Mouse (Mus musculus) layer of hippocampus, postnatal 36 days (tissue): ENCODE data around the gene Pfkl. TPM values are rescaled to one million over a fixed set of nuclear protein-coding genes. Genes with fewer than 3 reads are reported as not detected.
"Not testable (repeated sequence)": the region's sequence is repeated elsewhere in the genome, so short reads cannot be mapped to it uniquely, and the experiment has no call there.

ENCODE experiments used
- DNase-seq, 2 experiments: peaks; one replicate each; pipeline ENCODE4 v3.0.0; 2022
- total RNA-seq, 2 experiments: library from RNA; stranded (reverse); gene quantifications; 2 replicates each; pipeline ENCODE4 v1.2.3; 2021

Pfkl gene
- total RNA-seq, 2 experiments from 2014 or later: 201 to 209 TPM

DNA sequence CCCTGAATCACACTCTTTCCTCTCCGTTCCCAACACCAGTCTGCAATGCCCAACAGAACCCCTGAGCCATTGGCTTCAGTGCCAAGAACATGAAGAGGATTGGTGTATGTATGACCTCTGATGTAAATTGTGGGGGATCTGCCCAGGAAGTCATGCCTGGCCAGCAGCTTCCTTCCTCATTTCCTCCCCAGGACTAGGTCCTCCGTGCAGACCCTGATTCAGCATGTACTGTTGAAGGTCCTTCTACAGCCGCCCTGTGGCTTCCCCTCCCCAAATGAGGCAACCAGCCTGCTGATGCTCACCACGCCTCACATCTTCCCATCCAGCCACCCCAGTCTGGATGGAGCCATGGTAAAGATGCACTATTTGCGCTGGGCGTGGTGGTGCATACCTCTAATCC lies 39.4 kb downstream of the Pfkl start, which contains the start of gene Trpm2:
TSS of gene Trpm2 (minus strand) at position 83 of the 400 bp plus-strand sequence.
- no peak for DNase-seq

DNA sequence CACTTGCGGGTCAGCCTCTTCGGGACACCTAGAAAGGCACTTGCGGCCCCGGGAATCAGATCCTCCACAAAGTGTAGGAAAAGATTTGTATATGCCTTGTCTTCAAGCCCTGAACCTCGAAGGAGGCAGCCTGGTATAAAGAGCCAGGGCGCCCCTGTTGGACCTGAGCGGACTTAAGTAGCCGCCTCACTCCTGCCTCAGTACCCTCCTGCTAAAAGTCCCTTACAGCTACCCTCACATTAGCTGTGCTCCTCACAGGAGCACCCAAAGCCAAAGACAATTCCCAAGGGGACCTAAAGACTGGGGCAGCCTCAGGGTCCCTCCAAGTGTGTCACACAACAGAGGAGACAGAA lies 39.9 kb downstream of the Pfkl start:
- DNase-seq: no peak

DNA sequence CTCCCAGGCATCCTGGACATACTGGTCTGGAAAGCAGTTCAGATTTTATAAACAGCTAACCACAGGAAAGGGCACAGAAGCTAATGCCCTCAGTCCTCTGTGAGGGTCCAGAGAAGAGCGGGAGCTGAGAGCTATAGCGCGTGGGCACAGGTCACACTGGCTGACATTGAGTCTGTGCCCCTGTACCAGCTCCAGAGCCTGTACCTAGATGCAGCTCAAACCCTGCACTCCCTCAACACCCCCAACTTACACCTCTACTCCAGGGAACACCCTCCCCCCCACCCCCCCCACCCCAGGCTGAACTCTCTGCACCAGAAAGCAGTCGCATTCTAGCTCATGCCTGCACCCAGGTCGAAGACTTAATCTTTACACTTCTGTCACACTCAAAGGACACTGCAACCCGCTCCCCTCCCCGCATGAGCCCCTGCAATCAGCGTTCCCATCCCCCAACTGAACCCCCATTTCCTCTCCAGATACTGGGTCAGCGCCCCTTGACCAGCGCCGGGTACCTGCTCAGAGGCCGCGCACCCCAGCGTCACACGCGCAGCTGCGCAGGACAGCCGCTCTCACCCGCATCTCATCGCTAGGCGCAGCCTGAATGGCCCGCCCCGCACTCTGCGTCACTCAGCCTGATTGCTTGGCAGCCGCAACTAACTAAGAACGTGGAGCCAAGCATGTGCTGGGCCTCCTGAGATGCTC lies 40.5 kb downstream of the Pfkl start:
- peak; percentile 69 to 71 for DNase-seq

DNA sequence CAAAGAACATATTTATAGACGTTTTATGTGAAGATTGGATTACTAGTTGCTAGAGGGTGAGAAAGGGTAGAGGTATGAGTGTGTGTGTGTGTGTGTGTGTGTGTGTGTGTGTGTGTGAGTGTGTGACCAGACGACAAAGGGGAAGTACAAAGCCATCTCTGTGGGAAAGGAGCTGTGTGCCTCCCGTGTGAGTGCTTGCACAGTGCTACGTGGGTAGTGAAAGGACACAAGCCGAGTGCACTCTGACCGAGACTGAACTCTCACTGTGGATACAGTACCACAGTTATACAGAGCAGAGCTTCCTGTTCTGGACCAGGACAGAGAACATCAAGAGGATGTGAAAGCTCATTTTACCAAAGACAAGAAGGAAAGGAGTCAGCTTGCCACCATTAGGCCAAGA lies 45.9 kb downstream of the Pfkl start:
- no peak for DNase-seq

DNA sequence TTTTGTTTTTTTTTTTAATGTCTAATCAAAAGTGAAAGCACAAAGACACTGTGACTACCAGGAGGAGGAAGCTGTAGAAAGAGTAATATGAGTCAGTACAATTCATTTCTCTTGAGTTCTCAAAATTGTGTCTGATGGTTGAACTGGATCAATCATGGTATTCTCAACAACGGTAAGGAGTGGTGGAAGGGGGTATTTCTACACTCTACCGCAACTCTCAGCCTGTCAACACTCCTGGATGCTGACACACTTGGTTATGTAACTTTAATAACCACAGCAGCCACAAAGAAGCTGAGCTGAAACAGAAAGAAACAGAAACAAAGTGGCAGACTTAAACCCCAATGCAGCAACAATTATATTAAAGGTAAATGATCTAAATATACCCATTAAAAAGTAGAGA lies 47.2 kb downstream of the Pfkl start:
- DNase-seq: no peak

DNA sequence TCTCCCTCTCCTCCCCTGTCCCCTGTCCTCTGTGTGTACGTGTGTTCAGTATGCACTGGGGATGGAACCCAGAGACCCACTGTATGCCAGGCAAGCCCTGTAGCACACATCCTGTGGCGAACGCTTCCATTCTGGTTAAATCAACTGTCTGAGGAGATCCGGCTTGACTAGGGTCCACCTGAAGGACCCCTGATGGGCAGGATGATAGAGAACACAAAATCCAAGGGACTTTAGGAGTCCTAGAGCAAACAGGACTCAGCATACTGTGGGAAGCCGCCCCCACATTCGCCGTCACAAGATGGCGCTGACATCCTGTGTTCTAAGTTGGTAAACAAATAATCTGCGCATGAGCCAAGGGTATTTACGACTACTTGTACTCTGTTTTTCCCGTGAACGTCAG lies 59.4 kb downstream of the Pfkl start:
- DNase-seq: not testable (repeated sequence)

DNA sequence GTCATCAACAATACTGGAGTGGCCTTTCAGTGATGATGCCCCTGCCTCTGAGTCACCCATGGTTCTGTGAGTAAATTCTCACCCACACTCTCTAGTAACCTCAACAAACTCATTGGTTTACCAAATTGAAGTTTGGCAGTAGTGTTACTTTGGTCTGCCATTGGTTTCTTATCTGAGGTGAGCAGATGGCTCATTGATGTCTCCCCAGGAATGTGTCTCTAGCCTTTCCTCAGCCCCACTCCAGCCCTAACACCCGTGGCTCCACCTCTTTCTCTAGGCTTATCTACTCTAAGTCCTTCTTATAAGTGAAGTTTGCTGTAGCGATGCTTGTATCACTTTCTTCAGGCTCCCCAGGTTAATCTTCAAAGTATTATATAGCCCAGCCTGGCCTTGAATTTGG lies 70.2 kb downstream of the Pfkl start:
- no peak for DNase-seq

Other genes starting within 250 kb of the Pfkl start
- gene Gm3238, start 238.8 kb downstream of the Pfkl start, total RNA-seq: not detected
- not detected for gene Gm7138, start 233.1 kb downstream of the Pfkl start, total RNA-seq
- not detected for gene Gm3250, start 227.5 kb downstream of the Pfkl start, total RNA-seq
- not detected for gene Gm7137, start 221.9 kb downstream of the Pfkl start, total RNA-seq
- gene Gm9639, start 215.0 kb downstream of the Pfkl start, total RNA-seq: not detected
- not detected for gene Gm19668, start 210.9 kb downstream of the Pfkl start, total RNA-seq
- gene Gm9507, start 198.2 kb downstream of the Pfkl start, total RNA-seq: not detected
- gene Gm2696, start 195.4 kb downstream of the Pfkl start, total RNA-seq: not detected
- gene Krtap10-4, start 183.0 kb downstream of the Pfkl start, total RNA-seq: not detected
- gene Krtap10-10, start 174.1 kb downstream of the Pfkl start, total RNA-seq: not detected
- gene Gm36176, start 163.3 kb downstream of the Pfkl start, total RNA-seq: not detected
- gene Gm10318, start 157.2 kb downstream of the Pfkl start, total RNA-seq: not detected
- gene Gm3285, start 148.1 kb downstream of the Pfkl start, total RNA-seq: not detected
- gene Lrrc3, start 107.5 kb downstream of the Pfkl start, total RNA-seq: 1 to 10 TPM; 3.8 to 4.7 TPM
- gene Trpm2, start 39.5 kb downstream of the Pfkl start, total RNA-seq: 10 to 100 TPM; 30.3 to 40.0 TPM
- gene 1810043G02Rik, start 31.6 kb downstream of the Pfkl start, total RNA-seq: 10 to 100 TPM; 34.6 to 37.4 TPM
- gene Dnmt3l, start 31.9 kb upstream of the Pfkl start, total RNA-seq: under 1 TPM in 1 of 2 experiments, not detected in 1; 0.65 TPM
- under 1 TPM; 0.28 to 0.77 TPM for gene Aire, start 33.5 kb upstream of the Pfkl start, total RNA-seq
- gene Icosl, start 59.2 kb upstream of the Pfkl start, total RNA-seq: 1 to 10 TPM; 8.0 to 8.4 TPM
- 100 to 1,000 TPM; 120 to 129 TPM for gene D10Jhu81e, start 159.7 kb upstream of the Pfkl start, total RNA-seq
- gene Pwp2, start 175.1 kb upstream of the Pfkl start, total RNA-seq: 10 to 100 TPM; 20.8 to 21.3 TPM
- 10 to 100 TPM; 75.6 to 79.0 TPM for gene Trappc10, start 234.6 kb upstream of the Pfkl start, total RNA-seq